Mouse (Mus musculus) naive thymus-derived CD4-positive, alpha-beta T cell, adult 2 months (primary cell): ENCODE results near the gene Gdf9.
"Not testable (repeated sequence)": the region's sequence is repeated elsewhere in the genome, so short reads cannot be mapped to it uniquely, and the experiment has no call there.

ENCODE experiments used
- DNase-seq: peaks from one replicate; pipeline ENCODE4 v3.0.0-alpha.2; 2011; ENCODE audit warnings: low read depth

Gdf9 gene

DNA sequence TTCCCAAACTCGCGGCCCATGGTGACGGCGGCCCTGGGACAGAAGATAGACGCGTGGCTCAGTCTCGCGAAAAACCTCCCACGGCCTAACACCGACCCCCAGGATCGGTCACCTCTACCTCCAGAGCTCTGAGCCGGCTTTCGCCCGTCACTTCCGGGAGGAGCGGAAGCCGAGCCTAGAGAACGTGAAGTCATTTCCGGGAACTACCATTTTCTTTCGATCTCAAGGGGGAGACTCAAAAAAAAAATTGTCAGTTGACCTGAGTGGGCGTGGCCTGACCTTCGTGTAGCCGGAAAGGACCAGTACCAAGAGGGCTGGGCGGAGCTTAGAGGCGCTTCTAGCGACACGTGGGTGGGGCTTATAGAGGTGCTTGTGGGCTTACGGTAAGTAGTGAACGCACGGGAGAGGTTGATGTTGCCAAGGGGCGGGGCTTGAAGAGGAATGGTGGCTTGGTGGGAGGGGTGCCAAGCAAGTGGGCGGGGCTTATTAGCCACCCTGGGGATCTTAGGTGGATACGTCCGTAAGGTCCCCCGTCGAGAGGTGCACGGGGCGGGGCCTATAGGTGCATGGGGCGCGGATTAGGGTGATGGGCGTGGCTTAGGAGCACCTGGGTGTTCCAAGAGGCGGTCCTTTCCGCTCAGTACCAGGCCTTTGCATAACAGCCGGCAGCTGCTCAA, at the start of gene Gdf9, which contains the start of gene Uqcrq:
TSS of gene Gdf9 (plus strand) at position 354 of the 677 bp plus-strand sequence.
TSS of gene Uqcrq (minus strand) at position 162 of the 677 bp plus-strand sequence.
- DNase-seq = peak; percentile 99

DNA sequence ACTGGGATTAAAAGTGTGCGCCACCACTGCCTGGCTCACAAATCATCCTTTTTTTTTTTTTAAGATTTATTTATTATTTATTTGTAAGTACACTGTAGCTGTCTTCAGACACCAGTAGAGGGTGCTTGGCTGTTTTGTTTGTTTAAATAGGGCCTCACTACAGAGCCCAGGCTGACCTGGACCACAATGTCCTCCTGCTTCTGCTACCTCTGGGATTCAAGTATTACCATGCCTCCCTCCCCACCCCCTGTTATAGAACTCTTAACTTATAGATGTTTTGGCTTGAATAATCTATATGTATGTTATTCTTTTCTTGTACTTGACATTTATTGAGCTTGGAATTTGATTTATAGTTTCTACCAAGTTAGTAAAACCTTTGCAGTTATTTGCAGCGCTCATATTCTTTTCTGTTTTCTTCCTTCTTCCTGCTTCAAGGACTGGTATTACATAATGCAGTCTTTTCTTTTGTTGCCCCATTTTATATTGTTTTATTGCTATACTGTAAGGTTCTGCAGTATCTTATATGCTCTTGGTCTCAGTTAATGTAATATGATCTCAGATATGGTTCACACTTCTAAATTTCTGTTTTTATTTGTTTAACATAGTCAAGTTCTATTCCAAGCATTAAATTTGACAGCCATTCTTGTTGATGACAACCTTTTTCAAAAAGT, 46.9 kb upstream of the Gdf9 start:
- no peak for DNase-seq

DNA sequence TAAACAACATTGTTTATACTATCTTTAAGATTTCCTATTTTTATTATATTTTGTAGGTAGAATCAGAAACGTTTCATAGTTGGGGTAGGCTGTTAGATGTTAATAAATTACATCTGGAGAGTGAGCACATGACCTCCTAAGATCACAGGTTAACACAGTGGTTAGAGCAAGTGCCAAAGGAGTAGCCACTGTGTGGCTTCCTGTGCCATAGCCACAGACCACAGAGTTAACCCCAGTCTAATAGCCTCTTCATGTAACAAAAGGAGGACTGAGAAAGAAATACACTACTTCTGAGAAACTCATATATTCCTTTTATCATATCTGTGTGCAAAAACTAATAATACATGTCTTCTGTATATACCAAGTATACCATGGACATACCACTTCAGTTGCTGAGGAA, 37.0 kb upstream of the Gdf9 start:
- no peak for DNase-seq

DNA sequence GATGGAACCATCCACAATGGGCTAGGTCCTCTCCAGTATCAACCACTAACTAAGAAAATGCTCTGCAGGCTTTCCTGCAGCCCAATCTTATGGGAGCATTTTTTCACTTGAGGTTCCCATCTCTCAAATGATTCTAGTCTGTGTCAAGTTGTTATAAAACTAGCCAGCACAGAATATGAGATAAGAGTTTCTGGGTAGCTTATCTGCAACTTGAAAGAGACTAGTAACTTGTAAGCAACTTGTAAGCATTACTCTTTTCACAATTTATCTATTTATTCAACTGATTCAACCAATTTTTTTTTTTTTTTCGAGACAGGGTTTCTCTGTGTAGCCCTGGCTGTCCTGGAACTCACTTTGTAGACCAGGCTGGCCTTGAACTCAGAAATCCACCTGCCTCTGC, 27.2 kb upstream of the Gdf9 start:
- no peak for DNase-seq

DNA sequence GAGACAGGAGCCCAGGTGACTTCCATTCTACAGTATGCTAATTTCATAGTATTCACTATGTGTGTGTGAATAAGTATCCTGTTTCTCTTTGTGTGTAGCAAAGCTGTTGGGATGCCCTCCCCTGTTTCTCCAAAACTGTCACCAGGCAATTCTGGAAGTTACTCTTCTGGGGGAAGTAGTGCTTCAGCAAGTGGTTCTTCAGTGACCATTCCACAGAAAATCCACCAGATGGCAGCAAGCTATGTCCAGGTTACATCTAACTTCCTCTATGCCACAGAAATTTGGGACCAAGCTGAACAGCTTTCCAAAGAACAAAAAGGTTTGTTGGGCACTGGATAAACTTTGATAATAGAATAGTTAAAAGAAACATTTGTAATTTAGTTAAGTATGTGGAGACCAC, 19.1 kb upstream of the Gdf9 start:
- DNase-seq = peak; percentile 37

DNA sequence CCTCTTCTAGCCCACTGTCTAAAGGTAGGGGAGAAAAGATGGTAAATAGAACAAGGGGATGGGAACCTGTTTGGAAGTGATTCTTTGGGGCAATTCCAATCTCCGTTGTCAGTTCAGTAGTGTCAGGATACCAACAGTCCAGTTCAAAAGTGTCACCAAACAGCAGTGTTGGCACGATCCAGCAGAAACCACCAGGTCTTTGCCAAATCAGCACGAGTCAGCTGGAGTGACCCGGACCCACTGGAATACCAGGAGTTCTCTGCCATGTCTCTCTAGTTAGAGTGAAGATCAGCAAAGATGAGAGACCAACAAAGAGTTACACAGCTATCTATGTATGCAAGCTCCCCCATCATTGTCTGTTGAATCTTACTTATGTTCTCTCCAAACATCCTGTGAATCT, 17.0 kb upstream of the Gdf9 start:
- no peak for DNase-seq

DNA sequence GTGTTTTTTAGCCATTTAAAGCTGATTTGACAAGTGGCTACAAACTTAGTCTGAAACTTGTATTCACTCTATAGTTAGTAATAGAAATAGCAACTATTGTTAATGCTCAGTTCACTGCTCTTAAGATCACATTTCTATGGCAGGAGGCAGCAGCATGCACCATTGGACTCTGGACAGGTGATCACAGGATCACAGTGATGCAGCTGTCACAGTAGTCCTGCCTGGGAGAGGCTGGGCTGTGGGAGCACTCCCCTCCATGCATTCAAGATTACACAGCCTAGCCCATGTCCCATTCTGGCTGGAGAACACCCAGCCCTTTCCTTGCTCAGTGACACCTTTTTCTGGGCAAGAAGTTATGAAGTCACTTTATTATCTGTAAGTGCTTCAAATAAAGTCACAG, 12.8 kb upstream of the Gdf9 start:
- DNase-seq = no peak

DNA sequence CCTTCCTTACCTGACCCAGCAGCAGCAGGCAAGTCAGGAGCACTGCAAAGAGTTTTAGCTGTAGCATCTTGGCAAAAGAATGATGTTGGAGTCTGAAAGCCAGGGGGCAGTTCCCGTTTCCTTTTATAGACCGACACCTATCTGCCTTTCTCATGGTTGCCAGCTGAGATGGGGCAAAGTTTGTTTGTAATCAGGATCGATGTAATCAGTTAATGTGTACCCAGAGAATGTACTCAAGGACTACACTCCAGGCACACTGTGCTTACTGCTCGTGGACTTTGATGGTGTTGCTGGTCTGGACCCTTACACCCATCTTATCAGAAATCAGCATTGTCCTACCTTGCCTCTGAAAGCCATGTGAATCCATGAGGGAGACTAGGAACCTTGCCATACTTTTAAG, 7.8 kb upstream of the Gdf9 start, which contains the start of gene Leap2:
TSS of gene Leap2 (minus strand) at position 135 of the 400 bp plus-strand sequence.
- DNase-seq = no peak

DNA sequence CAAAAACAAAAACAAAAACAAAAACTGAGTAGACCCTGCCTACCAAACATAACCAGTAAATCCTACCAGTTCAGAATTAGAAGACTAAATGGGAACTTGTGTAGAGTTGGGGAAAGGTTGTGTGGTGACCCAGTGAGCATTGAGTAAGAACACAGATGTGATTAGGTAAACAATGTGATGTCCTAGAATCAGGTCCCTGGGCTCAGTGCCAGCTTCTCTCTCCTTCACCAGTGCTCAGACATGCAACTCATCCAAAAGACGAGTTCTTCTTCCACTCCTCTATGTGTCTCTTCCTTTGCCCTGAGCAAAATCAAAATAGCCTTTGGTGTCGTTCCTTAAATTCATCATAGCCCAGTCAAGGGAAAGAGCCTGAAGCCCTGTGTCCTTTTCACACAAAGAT, 6.0 kb upstream of the Gdf9 start:
- DNase-seq = no peak

DNA sequence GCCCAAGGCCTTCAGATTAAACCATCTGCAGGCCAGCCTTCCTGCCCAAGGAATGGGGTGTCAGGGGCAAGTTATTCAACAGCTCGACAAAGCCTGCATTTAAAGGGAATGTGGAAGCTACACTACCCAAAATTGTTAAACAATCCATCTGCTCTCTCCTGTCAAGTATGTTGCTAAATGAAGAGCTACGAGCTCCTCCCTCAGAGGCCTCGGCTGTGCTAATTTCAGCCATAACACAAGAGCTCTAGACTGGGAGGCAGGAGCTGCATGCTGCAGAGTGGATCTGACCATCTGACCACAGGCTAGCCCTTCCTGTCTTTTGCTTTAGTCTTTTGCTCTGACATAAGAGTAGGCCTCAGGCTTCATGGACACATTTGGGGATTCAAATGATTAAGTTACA, 5.6 kb upstream of the Gdf9 start:
- DNase-seq = no peak

DNA sequence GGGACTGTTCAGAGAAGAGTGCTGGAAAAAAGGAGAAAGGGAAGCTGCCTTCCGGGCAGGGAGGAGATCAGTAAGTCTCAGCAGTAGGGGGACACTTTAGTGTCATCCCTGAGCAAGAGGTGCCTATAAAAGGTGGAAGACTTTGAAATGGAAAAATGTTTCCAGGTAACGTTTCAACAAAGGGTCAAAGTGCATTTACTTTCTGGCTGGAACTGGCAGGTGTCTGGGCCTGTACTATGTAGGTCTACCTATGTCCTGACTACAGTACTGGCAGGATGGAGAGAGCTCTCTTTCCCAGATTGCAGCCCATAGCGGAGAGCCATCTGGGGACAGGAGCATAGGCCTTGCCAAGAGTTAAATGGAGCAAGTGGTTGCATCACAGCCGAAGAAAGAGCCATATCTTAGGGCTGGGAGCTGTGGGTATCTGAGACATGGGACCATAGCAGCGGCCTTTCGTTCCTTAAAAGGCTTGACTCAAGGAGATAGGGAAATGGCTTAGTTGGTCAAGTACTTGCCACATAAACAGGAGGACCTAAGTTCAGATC, 5.0 kb upstream of the Gdf9 start:
- DNase-seq = no peak

DNA sequence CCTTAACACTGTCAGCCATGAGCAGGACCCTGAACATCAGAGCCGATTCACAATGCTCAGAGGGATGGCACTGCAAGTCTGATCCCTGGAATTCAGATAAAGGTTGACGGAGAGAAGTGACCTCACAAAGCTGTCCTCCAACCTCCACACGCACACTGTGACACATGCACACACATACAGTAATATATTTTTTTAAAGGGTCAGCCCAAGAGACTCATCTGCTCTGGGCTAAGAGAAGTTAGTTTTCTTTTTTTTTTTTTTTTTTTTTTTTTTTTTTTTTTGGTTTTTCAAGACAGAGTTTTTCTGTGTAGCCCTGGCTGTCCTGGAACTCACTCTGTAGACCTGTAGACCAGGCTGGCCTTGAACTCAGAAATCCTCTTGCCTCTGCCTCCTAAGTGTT, 3.9 kb upstream of the Gdf9 start:
- not testable (repeated sequence) for DNase-seq

DNA sequence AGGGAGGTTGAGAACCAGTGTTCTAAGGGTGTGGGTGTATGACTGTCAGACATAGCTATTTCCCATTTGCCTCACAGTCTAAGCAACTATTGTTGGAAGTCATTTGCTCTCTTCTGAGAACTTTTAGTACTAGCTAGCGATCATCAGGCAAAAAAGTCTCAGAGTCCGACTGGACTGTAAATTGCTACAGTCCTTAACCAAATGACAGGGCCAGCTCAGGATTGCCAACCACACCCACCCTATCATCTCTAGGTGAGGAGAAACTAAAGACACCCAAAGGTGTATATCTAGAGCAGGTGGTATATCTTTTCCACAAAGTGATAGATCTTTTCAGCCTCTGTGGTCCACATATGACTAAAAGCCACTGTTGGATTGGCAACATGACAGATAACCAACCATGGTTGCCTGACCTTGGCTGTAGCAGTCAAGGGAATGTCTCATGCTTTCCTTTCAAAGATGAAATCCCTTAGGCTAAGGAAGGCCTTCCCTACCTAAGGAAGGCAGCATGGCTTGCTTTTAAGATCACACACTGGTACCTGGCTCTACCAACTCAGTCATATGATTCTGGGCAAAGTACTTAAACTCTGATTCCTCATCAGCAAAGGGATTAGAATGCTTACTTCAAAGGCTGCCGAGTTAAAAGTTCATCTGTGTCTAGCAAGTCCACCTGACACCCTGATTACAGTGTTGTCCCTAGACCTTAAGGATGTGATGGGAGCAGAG, 2.7 kb upstream of the Gdf9 start:
- no peak for DNase-seq

DNA sequence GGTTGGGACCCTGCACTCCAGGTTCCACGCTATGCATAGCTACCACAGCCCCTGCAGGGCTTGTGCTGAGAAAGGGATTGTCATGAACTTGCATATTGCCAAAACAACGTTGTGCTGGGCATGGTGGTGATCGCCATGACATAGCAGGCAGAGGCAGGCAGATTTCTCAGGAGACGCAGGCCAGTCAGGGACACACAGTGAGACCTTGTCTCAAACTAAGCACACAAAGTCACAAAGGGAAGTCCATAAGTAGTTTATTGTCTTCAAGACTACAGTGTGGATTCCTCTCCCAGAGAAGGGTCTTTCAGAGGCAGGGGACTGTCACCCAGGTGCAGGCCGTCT, 2.1 kb upstream of the Gdf9 start:
- no peak for DNase-seq

DNA sequence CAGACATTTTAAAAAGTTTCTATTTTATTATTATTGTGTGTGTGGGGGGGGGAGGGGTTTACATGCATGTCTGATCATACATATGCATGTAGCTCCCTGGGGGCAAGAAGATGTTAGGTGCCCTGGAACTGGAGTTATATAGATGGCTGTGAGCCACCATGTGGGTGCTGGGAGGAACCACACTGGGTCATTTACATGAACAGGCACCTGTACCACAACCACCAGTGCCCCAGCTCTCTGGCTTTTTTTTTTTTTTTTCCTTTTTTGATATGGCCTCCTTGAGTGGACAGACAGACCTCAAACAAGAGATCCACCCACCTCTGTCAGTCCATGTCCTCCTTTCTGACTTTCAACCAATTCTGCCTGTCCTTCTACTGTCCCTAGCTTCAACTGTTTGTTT, 1.6 kb upstream of the Gdf9 start:
- DNase-seq = no peak

DNA sequence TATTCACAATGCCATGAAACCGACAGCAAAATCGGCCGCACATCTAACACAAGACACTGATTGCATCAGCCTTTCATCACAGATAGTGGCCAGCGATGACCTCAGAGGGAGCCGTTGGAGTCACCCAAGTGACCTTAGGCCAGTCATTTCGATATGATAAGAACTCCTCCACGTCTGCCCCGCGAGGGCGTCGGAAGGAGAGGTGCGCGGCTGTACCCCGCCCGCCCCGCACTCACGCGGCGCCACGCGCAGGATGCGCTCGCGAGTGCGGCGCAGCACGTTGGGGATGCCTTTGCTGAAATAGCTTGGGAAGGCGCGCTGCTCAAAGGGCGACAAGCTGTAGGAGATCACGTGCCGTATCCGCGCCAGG, 538 bp upstream of the Gdf9 start:
- DNase-seq = no peak

DNA sequence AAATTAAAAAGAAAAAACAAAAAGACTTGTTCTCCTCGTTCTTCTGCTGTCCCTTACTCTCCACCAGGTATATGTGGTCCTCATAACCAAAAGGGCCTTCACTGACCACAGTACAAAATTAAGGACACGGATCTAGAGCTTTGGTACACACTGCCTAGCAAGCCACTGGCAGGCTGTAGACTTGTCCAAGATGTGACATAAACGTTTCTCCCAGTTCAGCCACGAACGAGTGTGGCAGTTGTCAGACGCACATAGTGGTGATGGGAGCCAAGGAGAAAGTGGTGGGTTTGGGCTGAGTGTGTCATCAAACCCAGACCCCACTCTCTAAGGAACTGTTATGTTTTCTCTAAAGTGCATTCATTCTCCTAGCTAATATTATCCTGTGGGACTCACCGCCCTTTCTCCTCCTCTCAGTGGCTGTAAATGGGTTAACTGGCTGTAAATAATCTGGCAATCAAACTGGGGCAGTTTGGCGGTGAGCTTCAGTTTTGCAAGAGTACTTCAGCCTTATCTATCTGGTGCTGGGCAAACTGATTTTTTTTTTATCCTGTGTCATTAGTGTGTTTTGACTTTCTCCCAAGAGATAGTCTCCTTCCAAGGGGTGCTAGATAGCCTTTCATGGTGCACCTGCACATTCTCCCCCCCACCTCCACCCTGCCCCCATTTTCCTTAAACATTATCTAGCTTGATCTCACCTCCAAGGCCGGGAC, 679 bp downstream of the Gdf9 start:
- DNase-seq = no peak

DNA sequence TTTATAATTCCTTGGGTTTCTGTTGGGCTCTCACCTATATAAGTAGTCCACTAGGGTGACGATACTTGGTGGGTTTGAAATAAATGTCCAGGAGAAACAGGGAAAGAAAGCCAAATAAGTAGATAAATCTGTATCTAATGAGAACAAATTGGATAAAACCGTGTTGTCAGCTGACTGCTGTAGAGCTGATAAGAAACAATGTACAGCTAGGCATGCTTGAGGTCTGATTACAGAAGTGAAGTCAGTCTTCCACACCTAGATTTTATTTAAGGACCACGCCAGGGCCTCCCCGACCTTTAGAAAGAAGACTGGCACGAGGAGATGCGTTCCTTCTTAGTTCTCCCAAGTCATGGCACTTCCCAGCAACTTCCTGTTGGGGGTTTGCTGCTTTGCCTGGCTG, 2.2 kb downstream of the Gdf9 start:
- no peak for DNase-seq

DNA sequence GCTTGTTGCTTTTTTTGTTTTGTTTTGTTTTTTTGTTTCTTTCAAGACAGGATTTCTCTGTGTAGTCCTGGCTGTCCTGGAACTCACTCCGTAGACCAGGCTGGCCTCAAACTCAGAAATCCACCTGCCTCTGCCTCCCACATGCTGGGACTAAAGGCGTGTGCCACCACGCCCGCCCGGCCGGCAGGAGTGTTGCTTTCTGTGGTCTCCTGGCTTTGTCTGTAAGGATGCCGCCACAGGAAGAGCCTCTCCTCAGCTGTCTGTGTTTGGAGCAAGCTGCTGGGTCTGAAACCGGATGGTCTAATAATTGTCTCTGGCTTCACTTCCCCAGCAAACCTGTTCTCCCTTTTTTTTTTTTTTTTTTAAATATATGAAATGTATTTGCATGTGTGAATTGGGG, 4.7 kb downstream of the Gdf9 start:
- DNase-seq = no peak

DNA sequence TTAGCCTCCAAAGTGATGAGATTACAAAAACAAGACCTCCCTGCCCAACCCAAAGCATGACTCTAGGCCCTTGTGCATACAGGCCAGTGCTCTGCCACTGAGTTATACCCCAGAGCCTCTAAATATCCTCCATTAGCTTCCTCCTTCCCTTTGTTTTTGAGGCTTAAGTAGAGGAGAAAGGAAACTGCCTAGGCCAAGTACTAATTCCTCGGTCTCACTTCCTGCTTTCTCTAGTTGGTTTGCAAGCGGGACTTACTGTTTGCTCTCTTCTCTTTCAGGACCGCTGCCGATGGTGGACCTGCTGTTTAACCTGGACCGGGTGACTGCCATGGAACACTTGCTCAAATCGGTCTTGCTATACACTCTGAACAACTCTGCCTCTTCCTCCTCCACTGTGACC, 5.5 kb downstream of the Gdf9 start:
- DNase-seq = no peak

DNA sequence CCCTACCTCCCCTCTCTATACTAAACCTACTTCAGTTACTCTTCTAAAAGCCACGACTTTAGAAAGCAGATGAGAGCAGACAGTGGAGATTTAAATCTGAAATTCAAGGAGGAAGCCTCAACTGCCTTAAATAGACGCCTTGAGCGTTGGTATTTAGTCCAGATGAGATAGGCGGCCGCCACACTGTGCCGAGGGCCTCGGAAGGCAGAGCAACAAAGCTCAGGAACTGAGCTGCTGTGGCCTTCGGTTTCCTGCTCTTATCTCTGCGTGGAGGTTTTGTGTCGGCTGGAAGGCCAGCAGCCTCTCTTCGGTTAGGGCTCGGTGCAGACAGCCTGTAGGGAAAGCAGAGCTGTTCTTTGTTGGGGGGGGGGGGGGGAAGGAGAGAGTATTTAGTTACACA, 11.1 kb downstream of the Gdf9 start:
- peak; percentile 66 for DNase-seq

DNA sequence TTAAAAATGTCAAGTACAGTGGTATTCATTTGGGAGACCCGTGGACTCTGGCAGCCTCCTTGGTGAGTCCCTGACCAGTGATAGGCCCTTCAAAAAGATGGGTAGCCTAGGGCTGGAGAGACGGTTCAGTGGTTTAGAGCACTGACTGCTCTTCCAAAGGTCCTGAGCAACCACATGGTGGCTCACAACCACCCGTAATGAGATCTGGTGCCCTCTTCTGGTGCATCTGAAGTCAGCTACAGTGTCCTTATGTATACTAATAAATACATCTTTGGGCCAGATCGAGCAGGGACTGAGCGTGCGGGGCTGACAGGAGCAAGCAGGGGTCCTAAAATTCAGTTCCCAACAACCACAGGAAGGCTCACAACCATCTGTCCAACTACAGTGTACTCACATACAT, 13.0 kb downstream of the Gdf9 start:
- DNase-seq = peak; percentile 55

DNA sequence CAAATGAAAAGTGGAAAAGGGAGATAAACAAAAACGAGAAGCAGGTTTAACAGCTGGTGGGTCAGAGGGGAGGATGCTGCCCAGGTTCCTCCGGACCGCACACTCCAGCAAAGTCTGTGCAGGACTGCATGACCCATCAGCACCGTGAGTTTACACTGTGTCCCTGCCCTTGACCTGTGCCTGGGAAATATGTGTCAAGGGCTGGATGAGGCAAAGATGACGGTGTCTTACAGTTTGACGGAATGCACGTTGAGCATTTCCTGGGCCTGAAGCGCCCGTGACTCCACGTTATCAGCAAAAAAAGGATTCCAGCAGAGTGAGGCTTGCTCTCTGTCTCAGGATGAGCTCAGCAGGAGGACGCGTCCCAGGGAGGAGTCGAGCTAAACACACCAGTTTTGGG, 14.7 kb downstream of the Gdf9 start:
- no peak for DNase-seq
